Mouse (Mus musculus) embryonic facial prominence, embryonic 14.5 days (tissue): ENCODE data around the gene Efcab11. TPM values are rescaled to one million over a fixed set of nuclear protein-coding genes. Genes with fewer than 3 reads are reported as not detected.

ENCODE experiments used
- ATAC-seq: fragments of 200-750 bp; cut with Nextera tagmentation; 2 replicates; pipeline ENCODE4 v1.8.0; 2017; ENCODE audit warnings: low read depth, moderate number of reproducible peaks, moderate TSS enrichment
- DNase-seq: peaks from one replicate; pipeline ENCODE4 v3.0.0-alpha.2; 2015; ENCODE audit warnings: low spot score
- H3K27ac ChIP-seq: fragments of 300-500 bp; sonication (generic); replicated peaks from 2 replicates; pipeline ENCODE4 v1.5.1; 2014; ENCODE audit warnings: low read depth, mild to moderate bottlenecking, low read length, moderate library complexity
- H3K27me3 ChIP-seq: fragments of 300-500 bp; sonication (generic); replicated peaks from 2 replicates; pipeline ENCODE4 v1.6.1; 2014; ENCODE audit warnings: low read length; ENCODE audit not compliant: control insufficient read depth, insufficient read depth
- H3K36me3 ChIP-seq: fragments of 300-500 bp; sonication (generic); 2 replicates; pipeline ENCODE4 v1.6.1; 2014; ENCODE audit warnings: low read length, mixed read lengths; ENCODE audit not compliant: control insufficient read depth, insufficient read depth
- H3K4me1 ChIP-seq: fragments of 300-500 bp; sonication (generic); 2 replicates; pipeline ENCODE4 v1.6.1; 2014; ENCODE audit warnings: antibody characterized with exemption, low read length; ENCODE audit not compliant: control insufficient read depth, insufficient read depth
- H3K4me2 ChIP-seq: fragments of 300-500 bp; sonication (generic); 2 replicates; pipeline ENCODE4 v1.6.1; 2014; ENCODE audit warnings: low read depth, mild to moderate bottlenecking, low read length, moderate library complexity, mixed read lengths
- H3K4me3 ChIP-seq: fragments of 300-500 bp; sonication (generic); 2 replicates; pipeline ENCODE4 v1.5.1; 2014; ENCODE audit warnings: low read depth, mild to moderate bottlenecking, low read length
- H3K9ac ChIP-seq: fragments of 300-500 bp; sonication (generic); 2 replicates; pipeline ENCODE4 v1.6.1; 2014; ENCODE audit warnings: low read depth, mild to moderate bottlenecking, low read length, moderate library complexity, mixed read lengths
- H3K9me3 ChIP-seq: fragments of 300-500 bp; sonication (generic); 2 replicates; pipeline ENCODE4 v1.6.1; 2016; ENCODE audit warnings: low read length; ENCODE audit not compliant: control insufficient read depth
- WGBS: fragments of 180-500 bp; shearing (Covaris S2); extraction: QIAGEN DNeasy Blood & Tissue Kit; methylation state at CpG from one replicate; pipeline ENCODE4 v1.1.7; 2014; 5-methylcytosine and 5-hydroxymethylcytosine counted together
- polyA plus RNA-seq: library from polyadenylated mRNA; unstranded; fragments of >200 nt; fragmentation: Nextera tagmentation; extraction: Ambion mirVana; gene quantifications from 2 replicates; pipeline ENCODE4 v1.2.1, GENCODE M21; 2014

Gene Efcab11
- polyA plus RNA-seq, 1 experiment from 2014 or later: 10.5 TPM

GRCm38 (mm10) chr12:99764053-99764452, 120.2 kb downstream of the Efcab11 start:
- no peak for DNase-seq
- 77% methylated on average over 3 of the region's 3 CpGs for WGBS
- Histone ChIP-seq H3K4me3 (no peak overlapping the region), H3K27ac (no peak overlapping the region), H3K9ac (no peak overlapping the region), H3K4me1 (no peaks in the 10 kb centered on the region), H3K9me3 (no peaks in the 10 kb centered on the region), H3K27me3 (no peaks in the 10 kb centered on the region), H3K4me2 (no peak overlapping the region), H3K36me3 (no peaks in the 10 kb centered on the region)
- no peak for ATAC-seq

GRCm38 (mm10) chr12:99757754-99758526, 126.3 kb downstream of the Efcab11 start:
- peak; percentile 71; the same call in 1 of the 2 replicates for ATAC-seq
- Histone ChIP-seq H3K4me1 (peaks cover 9% of the 10 kb centered on the region), H3K4me2 (peak overlapping the region; percentile 20), H3K27me3 (no peaks in the 10 kb centered on the region), H3K36me3 (no peaks in the 10 kb centered on the region), H3K9me3 (no peaks in the 10 kb centered on the region), H3K4me3 (no peak overlapping the region), H3K27ac (no peak overlapping the region; the same call in 1 of the 2 replicates), H3K9ac (0 out of 2 replicates have a peak overlapping the region, but pooled peaks have one; percentile 3)
- peak; percentile 34 for DNase-seq
- WGBS: 62% methylated on average over 15 of the region's 15 CpGs

GRCm38 (mm10) chr12:99756914-99757687, 127.1 kb downstream of the Efcab11 start:
- 0 out of 2 replicates have a peak overlapping the region, but pooled peaks have one; percentile 3 for H3K9ac ChIP-seq
- H3K4me2 ChIP-seq: peak overlapping the region; percentile 20
- DNase-seq (peak; percentile 60), ATAC-seq (peak; percentile 51; the same call in 1 of the 2 replicates)
- H3K27me3 ChIP-seq: no peaks in the 10 kb centered on the region
- H3K36me3 ChIP-seq: no peaks in the 10 kb centered on the region
- H3K4me3 ChIP-seq: no peak overlapping the region; the same call in 1 of the 2 replicates
- 45% methylated on average over 18 of the region's 18 CpGs for WGBS
- H3K4me1 ChIP-seq: peaks cover 9% of the 10 kb centered on the region
- H3K9me3 ChIP-seq: no peaks in the 10 kb centered on the region
- H3K27ac ChIP-seq: no peak overlapping the region; the same call in 1 of the 2 replicates

- Histone ChIP-seq H3K9ac (no peak overlapping the region), H3K4me3 (no peak overlapping the region), H3K27me3 (no peaks in the 10 kb centered on the region), H3K4me1 (peaks cover 9% of the 10 kb centered on the region), H3K9me3 (no peaks in the 10 kb centered on the region), H3K27ac (no peak overlapping the region), H3K4me2 (0 out of 2 replicates have a peak overlapping the region, but pooled peaks have one; percentile 20), H3K36me3 (no peaks in the 10 kb centered on the region)
- DNase-seq (no peak), ATAC-seq (no peak)
- WGBS: 82% methylated on average over 9 of the region's 9 CpGs
Measured at GRCm38 (mm10) chr12:99756213-99756612, 128.0 kb downstream of the Efcab11 start.

- peaks cover 8% of the 10 kb centered on the region for H3K4me1 ChIP-seq
- H3K4me3 ChIP-seq: no peak overlapping the region
- H3K9me3 ChIP-seq: no peaks in the 10 kb centered on the region
- no peaks in the 10 kb centered on the region for H3K36me3 ChIP-seq
- no peak overlapping the region for H3K4me2 ChIP-seq
- no peak overlapping the region for H3K27ac ChIP-seq
- WGBS: 66% methylated on average over 11 of the region's 11 CpGs
- H3K9ac ChIP-seq: no peak overlapping the region
- DNase-seq: no peak
- H3K27me3 ChIP-seq: no peaks in the 10 kb centered on the region
- ATAC-seq: no peak
Measured at GRCm38 (mm10) chr12:99752986-99753385, 131.3 kb downstream of the Efcab11 start.

GRCm38 (mm10) chr12:99749391-99749790, 134.8 kb downstream of the Efcab11 start:
- 60% methylated on average over 3 of the region's 3 CpGs for WGBS
- Histone ChIP-seq H3K36me3 (no peaks in the 10 kb centered on the region), H3K4me2 (no peak overlapping the region), H3K4me1 (no peaks in the 10 kb centered on the region), H3K9me3 (no peaks in the 10 kb centered on the region), H3K27ac (no peak overlapping the region), H3K9ac (no peak overlapping the region), H3K4me3 (no peak overlapping the region), H3K27me3 (no peaks in the 10 kb centered on the region)
- no peak for DNase-seq
- no peak for ATAC-seq

- ATAC-seq (no peak), DNase-seq (no peak)
- Histone ChIP-seq H3K27me3 (no peaks in the 10 kb centered on the region), H3K9ac (no peak overlapping the region), H3K27ac (no peak overlapping the region), H3K9me3 (no peaks in the 10 kb centered on the region), H3K4me2 (no peak overlapping the region), H3K36me3 (no peaks in the 10 kb centered on the region), H3K4me1 (no peaks in the 10 kb centered on the region), H3K4me3 (no peak overlapping the region)
- WGBS: 82% methylated on average over 8 of the region's 8 CpGs
Measured at GRCm38 (mm10) chr12:99741631-99742030, 142.6 kb downstream of the Efcab11 start.

GRCm38 (mm10) chr12:99739211-99739610, 145.0 kb downstream of the Efcab11 start:
- 74% methylated on average over 5 of the region's 5 CpGs for WGBS
- no peak overlapping the region for H3K4me3 ChIP-seq
- no peak for DNase-seq

More at GRCm38 (mm10) chr12:99739211-99739610, 145.0 kb downstream of the Efcab11 start:
- H3K4me1 ChIP-seq: no peaks in the 10 kb centered on the region
- no peak overlapping the region for H3K9ac ChIP-seq
- H3K36me3 ChIP-seq: no peaks in the 10 kb centered on the region
- H3K9me3 ChIP-seq: no peaks in the 10 kb centered on the region
- no peaks in the 10 kb centered on the region for H3K27me3 ChIP-seq
- no peak overlapping the region for H3K4me2 ChIP-seq
- no peak overlapping the region for H3K27ac ChIP-seq
- no peak for ATAC-seq
